16 mouse cellular contexts compared by ENCODE assay signal in the genomic region with DNA sequence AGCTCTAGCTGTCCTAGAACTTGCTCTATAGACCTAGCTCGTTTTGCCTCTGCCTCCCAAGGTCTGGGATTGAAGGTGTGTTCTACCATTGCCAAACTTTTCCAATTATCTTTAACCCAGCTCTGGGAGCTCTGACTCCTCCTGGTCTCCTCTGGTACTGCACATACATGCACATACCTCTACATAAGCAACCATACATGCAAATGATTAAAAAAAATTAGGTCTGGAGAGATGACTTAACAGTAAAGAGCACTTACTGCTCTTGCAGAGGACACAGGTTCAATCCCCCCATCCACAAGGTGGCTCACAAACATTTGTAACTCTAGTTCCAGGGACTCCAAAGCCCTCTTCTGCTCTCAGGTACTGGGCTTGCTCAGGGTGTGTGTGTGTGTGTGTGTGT. TPM values are rescaled to one million over a fixed set of nuclear protein-coding genes. Genes with fewer than 3 reads are reported as not detected.
DNase-seq lines count a peak whose midpoint lies in the region; ATAC-seq and TF ChIP-seq lines count a peak whose summit lies in the region.
"Had no signal": no experiment of that assay in that cellular context is flagged by ENCODE, and none has a peak within 500 bp of the region (broad histone marks: within the 10 kb centered on the region; RNA-seq: fewer than 3 reads in every experiment).

No protein-coding gene starts in this region.

- H3K27ac ChIP-seq in kidney, postnatal 0 days = no peak overlapping the region
- no peak overlapping the region; the same call in 1 of the 2 replicates for H3K27ac ChIP-seq in ES-E14 (ENCODE audit: insufficient read depth, low read depth, low read length, poor library complexity, severe bottlenecking)
- 0 out of 2 replicates have a peak overlapping the region, but pooled peaks have one; percentile 0 for H3K27ac ChIP-seq in liver, embryonic 15.5 days (replicated peaks)
- no peak overlapping the region for H3K27ac ChIP-seq in gastrocnemius, adult 2 months
- H3K27ac ChIP-seq: embryonic facial prominence, embryonic 12.5 days; forebrain, embryonic 10.5 days; limb, embryonic 10.5 days had no signal

- in situ Hi-C loops in ES-E14 (cut with MboI; ENCODE audit: low sequenced_read_pairs in 2 of 2, unreplicated experiment in 2 of 2) = no loop called here

- H3K36me3 ChIP-seq in kidney, postnatal 0 days (ENCODE audit: insufficient read depth, low read length) = 0 out of 2 replicates have a peak, but pooled peaks cover 4% of the 10 kb centered on the region
- peaks cover 3% of the 10 kb centered on the region for H3K36me3 ChIP-seq in ES-E14 (ENCODE audit: control insufficient read depth, insufficient read depth, low read length, poor library complexity, severe bottlenecking)
- peaks cover 4% of the 10 kb centered on the region for H3K36me3 ChIP-seq in liver, embryonic 15.5 days (replicated peaks)
- H3K36me3 ChIP-seq: embryonic facial prominence, embryonic 12.5 days had no signal

- H3K4me3 ChIP-seq in kidney, postnatal 0 days (replicated peaks; ENCODE audit: low read depth, low read length) = no peak overlapping the region
- no peak overlapping the region for H3K4me3 ChIP-seq in ES-E14 (ENCODE audit: insufficient read depth in 1 of 2, low read depth in 1 of 2, low read length in 2 of 2, poor library complexity in 1 of 2, severe bottlenecking in 1 of 2)
- H3K4me3 ChIP-seq in liver, embryonic 15.5 days (replicated peaks) = no peak overlapping the region
- no peak overlapping the region for H3K4me3 ChIP-seq in gastrocnemius, adult 2 months
- H3K4me3 ChIP-seq: embryonic facial prominence, embryonic 12.5 days; forebrain, embryonic 10.5 days; limb, embryonic 10.5 days had no signal

- no peaks in the 10 kb centered on the region; the same call in none of the 2 replicates for H3K4me1 ChIP-seq in kidney, postnatal 0 days (replicated peaks; ENCODE audit: insufficient read depth, low read length)
- no peaks in the 10 kb centered on the region for H3K4me1 ChIP-seq in ES-E14 (ENCODE audit: control insufficient read depth in 2 of 2, insufficient read depth in 2 of 2, low read length in 2 of 2, poor library complexity in 1 of 2)
- H3K4me1 ChIP-seq in liver, embryonic 15.5 days (replicated peaks) = peaks cover 37% of the 10 kb centered on the region

- H3K9ac ChIP-seq in kidney, postnatal 0 days (ENCODE audit: low read depth, low read length) = no peak overlapping the region
- no peak overlapping the region for H3K9ac ChIP-seq in ES-E14 (ENCODE audit: insufficient read depth, low read depth, low read length, poor library complexity, severe bottlenecking)
- H3K9ac ChIP-seq in liver, embryonic 15.5 days = no peak overlapping the region
- H3K9ac ChIP-seq: embryonic facial prominence, embryonic 12.5 days; lung, embryonic 14.5 days had no signal

- no peak overlapping the region for H3K4me2 ChIP-seq in kidney, postnatal 0 days (ENCODE audit: low read length)
- no peak overlapping the region for H3K4me2 ChIP-seq in liver, embryonic 15.5 days
- H3K4me2 ChIP-seq: embryonic facial prominence, embryonic 12.5 days; heart, embryonic 11.5 days; lung, embryonic 14.5 days had no signal

- H3K9me3 ChIP-seq in kidney, postnatal 0 days (replicated peaks; ENCODE audit: low read length) = no peaks in the 10 kb centered on the region
- H3K9me3 ChIP-seq in ES-E14 (ENCODE audit: control insufficient read depth, insufficient read depth, low read depth, low read length) = no peaks in the 10 kb centered on the region
- no peaks in the 10 kb centered on the region for H3K9me3 ChIP-seq in liver, embryonic 15.5 days (replicated peaks)
- H3K9me3 ChIP-seq: embryonic facial prominence, embryonic 12.5 days; forebrain, embryonic 10.5 days; limb, embryonic 10.5 days had no signal

- WGBS in kidney, postnatal 0 days = 64% methylated on average over 1 of the region's 1 CpGs
- 78% methylated on average over 1 of the region's 1 CpGs for WGBS in liver, embryonic 15.5 days (ENCODE audit: insufficient replicate concordance)

- intact Hi-C loops in gastrocnemius, adult 2 months (cut with DNase I) = no loop called here

- peak; percentile 3 for DNase-seq in kidney, postnatal 0 days (ENCODE audit: low spot score)
- DNase-seq in kidney, adult 9 months = no peak
- peak; percentile 77 for DNase-seq in A20 (ENCODE audit: low read depth, low spot score)
- peak; percentile 34 for DNase-seq in ES-E14 (ENCODE audit: low read depth, low spot score)
- DNase-seq in right cerebral cortex, adult 18-20 months = no peak
- DNase-seq in gastrocnemius, adult 2 months = no peak
- no peak for DNase-seq in urinary bladder, postnatal 14 days (ENCODE audit: low spot score)
- DNase-seq: adrenal gland, adult 8-10 months; cerebellum, postnatal 25 days; kidney, adult 11 months; lung, embryonic 14.5 days had no signal

- no peaks in the 10 kb centered on the region for H3K27me3 ChIP-seq in kidney, postnatal 0 days (ENCODE audit: insufficient read depth, low read length)
- no peaks in the 10 kb centered on the region for H3K27me3 ChIP-seq in liver, embryonic 15.5 days
- H3K27me3 ChIP-seq: embryonic facial prominence, embryonic 12.5 days had no signal

- ATAC-seq in kidney, postnatal 0 days (replicated peaks; ENCODE audit: low FRiP score, low read depth) = no peak
- no peak for ATAC-seq in liver, embryonic 15.5 days (ENCODE audit: insufficient read depth)

- TF ChIP-seq CTCF in kidney, postnatal 0 days (IDR thresholded peaks at IDR 0.05; ENCODE audit: low read depth) = peak; percentile 29; the same call in 1 of the 2 replicates
- no peak for TF ChIP-seq CTCF in gastrocnemius, adult 2 months (IDR thresholded peaks at IDR 0.05)

TF ChIP-seq in ES-E14, 5 proteins besides CTCF, POLR2A, EP300 and RAD21:
- TF ChIP-seq ZNF384 (IDR thresholded peaks at IDR 0.05; ENCODE audit: low read depth, low read length) (peak; percentile 30; the same call in 1 of the 2 replicates), ZC3H11A (IDR thresholded peaks at IDR 0.05; ENCODE audit: borderline replicate concordance, low read depth, low read length) (no peak)

RNA-seq across cellular contexts. Expression of a gene that starts 2.8 kb away (rescaled TPM):
- 258 and 302 TPM in 2 replicates for polyA plus RNA-seq in kidney, postnatal 0 days (2015; fragmentation: Nextera tagmentation; extraction: Ambion mirVana)
- total RNA-seq in ES-E14 (2012; rRNA removed) = 285 and 344 TPM in 2 replicates
- polyA plus RNA-seq in liver, embryonic 15.5 days (2015; fragmentation: Nextera tagmentation; extraction: Ambion mirVana) = 220 and 221 TPM in 2 replicates
- total RNA-seq in gastrocnemius, adult 2 months (2021) = 100 to 1,000 TPM; 366 to 502 TPM

RNA-seq across cellular contexts. Expression of a gene that starts 25.9 kb away (rescaled TPM):
- 33.3 and 33.9 TPM in 2 replicates for polyA plus RNA-seq in kidney, postnatal 0 days (2015; fragmentation: Nextera tagmentation; extraction: Ambion mirVana)
- total RNA-seq in ES-E14 (2012; rRNA removed) = 22.0 and 26.1 TPM in 2 replicates
- polyA plus RNA-seq in liver, embryonic 15.5 days (2015; fragmentation: Nextera tagmentation; extraction: Ambion mirVana) = 11.0 and 11.8 TPM in 2 replicates
- total RNA-seq in gastrocnemius, adult 2 months (2021) = 10 to 100 TPM; 20.0 to 21.4 TPM

RNA-seq across cellular contexts. Expression of a gene that starts 44.8 kb away (rescaled TPM):
- 38.9 and 43.1 TPM in 2 replicates for polyA plus RNA-seq in kidney, postnatal 0 days (2015; fragmentation: Nextera tagmentation; extraction: Ambion mirVana)
- total RNA-seq in ES-E14 (2012; rRNA removed) = 12.7 and 16.1 TPM in 2 replicates
- 8.9 and 11.4 TPM in 2 replicates for polyA plus RNA-seq in liver, embryonic 15.5 days (2015; fragmentation: Nextera tagmentation; extraction: Ambion mirVana)
- 1 to 10 TPM; 3.6 to 5.2 TPM for total RNA-seq in gastrocnemius, adult 2 months (2021)

Comparison
In these comparisons a context has a peak if more than half of its experiments do, and no peak if none do; other contexts are left out.
1. DNase-seq: peak in kidney, postnatal 0 days (single experiment), A20 (single experiment) and ES-E14 (single experiment); none in kidney, adult 9 months (single experiment), right cerebral cortex, adult 18-20 months (single experiment), gastrocnemius, adult 2 months (single experiment) and urinary bladder, postnatal 14 days (single experiment).